Mouse (Mus musculus): ENCODE data around the gene Maip1. TPM values are rescaled to one million over a fixed set of nuclear protein-coding genes. Genes with fewer than 3 reads are reported as not detected.

Gene Maip1
- polyA plus RNA-seq (2016; fragmentation: Nextera tagmentation; extraction: Ambion mirVana) = 16.3 and 17.4 TPM in 2 replicates

- Histone ChIP-seq H3K9ac (peak within 1 kb of the TSS; percentile 95), H3K4me1 (replicated peaks) (peaks cover 19% of the 10 kb centered on the region), H3K4me2 (peak within 1 kb of the TSS; percentile 89), H3K27me3 (replicated peaks) (no peaks in the 10 kb centered on the region), H3K36me3 (peaks cover 6% of the 10 kb centered on the region), H3K9me3 (replicated peaks) (no peaks in the 10 kb centered on the region), H3K27ac (ENCODE audit: poor library complexity, severe bottlenecking) (peak within 1 kb of the TSS; percentile 87), H3K4me3 (peak within 1 kb of the TSS; percentile 94)
- WGBS = under 1% methylated on average over 72 of the region's 72 CpGs
- ATAC-seq (ENCODE audit: insufficient number of reproducible peaks, low FRiP score) = peak; percentile 90
These were observed at the start of gene Maip1, which contains the start of gene Tyw5 for GRCm38 (mm10) chr1:57406187-57407151. Gene Maip1, plus strand, starts transcription at chr1:57406328. Gene Tyw5, minus strand, starts transcription at chr1:57407101.

GRCm38 (mm10) chr1:57358546-57358945 is 47.6 kb upstream of the Maip1 start:
- Histone ChIP-seq H3K4me1 (replicated peaks) (no peaks in the 10 kb centered on the region), H3K9ac (no peak overlapping the region), H3K36me3 (no peaks in the 10 kb centered on the region), H3K4me2 (no peak overlapping the region), H3K4me3 (no peak overlapping the region), H3K27ac (ENCODE audit: poor library complexity, severe bottlenecking) (no peak overlapping the region), H3K9me3 (replicated peaks) (no peaks in the 10 kb centered on the region), H3K27me3 (replicated peaks) (no peaks in the 10 kb centered on the region)
- WGBS = 83% methylated on average over 5 of the region's 5 CpGs
- ATAC-seq (ENCODE audit: insufficient number of reproducible peaks, low FRiP score) = no peak

- no peaks in the 10 kb centered on the region for H3K36me3 ChIP-seq
- no peak overlapping the region for H3K4me3 ChIP-seq
- no peaks in the 10 kb centered on the region for H3K9me3 ChIP-seq (replicated peaks)
- H3K27ac ChIP-seq (ENCODE audit: poor library complexity, severe bottlenecking) = no peak overlapping the region
- no peak overlapping the region for H3K9ac ChIP-seq
- WGBS = 84% methylated on average over 3 of the region's 3 CpGs
- H3K27me3 ChIP-seq (replicated peaks) = no peaks in the 10 kb centered on the region
- H3K4me1 ChIP-seq (replicated peaks) = no peaks in the 10 kb centered on the region
- no peak overlapping the region for H3K4me2 ChIP-seq
- ATAC-seq (ENCODE audit: insufficient number of reproducible peaks, low FRiP score) = no peak
These were observed 38.7 kb upstream of the Maip1 start for GRCm38 (mm10) chr1:57367446-57367845.

- no peak for ATAC-seq (ENCODE audit: insufficient number of reproducible peaks, low FRiP score)
- Histone ChIP-seq H3K9me3 (replicated peaks) (no peaks in the 10 kb centered on the region), H3K4me3 (no peak overlapping the region), H3K36me3 (no peaks in the 10 kb centered on the region), H3K9ac (no peak overlapping the region), H3K27ac (ENCODE audit: poor library complexity, severe bottlenecking) (no peak overlapping the region), H3K4me1 (replicated peaks) (no peaks in the 10 kb centered on the region), H3K27me3 (replicated peaks) (no peaks in the 10 kb centered on the region), H3K4me2 (no peak overlapping the region)
- 75% methylated on average over 4 of the region's 4 CpGs for WGBS
These were observed 37.0 kb upstream of the Maip1 start for GRCm38 (mm10) chr1:57369111-57369510.

- WGBS = 66% methylated on average over 4 of the region's 4 CpGs
- no peak overlapping the region for H3K4me3 ChIP-seq
- no peaks in the 10 kb centered on the region for H3K36me3 ChIP-seq
- H3K27me3 ChIP-seq (replicated peaks) = no peaks in the 10 kb centered on the region
- H3K4me1 ChIP-seq (replicated peaks) = no peaks in the 10 kb centered on the region
- no peak overlapping the region for H3K9ac ChIP-seq
- no peak for ATAC-seq (ENCODE audit: insufficient number of reproducible peaks, low FRiP score)
- H3K9me3 ChIP-seq (replicated peaks) = no peaks in the 10 kb centered on the region
- H3K27ac ChIP-seq (ENCODE audit: poor library complexity, severe bottlenecking) = no peak overlapping the region
- H3K4me2 ChIP-seq = no peak overlapping the region
These were observed 35.7 kb upstream of the Maip1 start for GRCm38 (mm10) chr1:57370451-57370850.

GRCm38 (mm10) chr1:57375276-57375675 is 30.9 kb upstream of the Maip1 start:
- ATAC-seq (ENCODE audit: insufficient number of reproducible peaks, low FRiP score) = no peak
- Histone ChIP-seq H3K4me1 (replicated peaks) (peaks cover 9% of the 10 kb centered on the region), H3K27me3 (replicated peaks) (no peaks in the 10 kb centered on the region), H3K4me3 (no peak overlapping the region), H3K9me3 (replicated peaks) (no peaks in the 10 kb centered on the region), H3K4me2 (no peak overlapping the region), H3K36me3 (peaks cover 7% of the 10 kb centered on the region; the same call in 1 of the 2 replicates), H3K27ac (ENCODE audit: poor library complexity, severe bottlenecking) (no peak overlapping the region), H3K9ac (no peak overlapping the region)
- 88% methylated on average over 2 of the region's 2 CpGs for WGBS

GRCm38 (mm10) chr1:57376806-57377205 is 29.3 kb upstream of the Maip1 start:
- Histone ChIP-seq H3K9me3 (replicated peaks) (no peaks in the 10 kb centered on the region), H3K4me3 (peak overlapping the region; percentile 73), H3K9ac (peak overlapping the region; percentile 95; the same call in 1 of the 2 replicates), H3K27me3 (replicated peaks) (no peaks in the 10 kb centered on the region), H3K4me1 (replicated peaks) (peaks cover 9% of the 10 kb centered on the region), H3K4me2 (peak overlapping the region; percentile 93), H3K36me3 (peaks cover 7% of the 10 kb centered on the region; the same call in 1 of the 2 replicates), H3K27ac (ENCODE audit: poor library complexity, severe bottlenecking) (no peak overlapping the region)
- 64% methylated on average over 6 of the region's 6 CpGs for WGBS
- ATAC-seq (ENCODE audit: insufficient number of reproducible peaks, low FRiP score) = no peak

- Histone ChIP-seq H3K36me3 (peaks cover 7% of the 10 kb centered on the region; the same call in 1 of the 2 replicates), H3K4me2 (peak within 1 kb of the TSS; percentile 93), H3K9me3 (replicated peaks) (no peaks in the 10 kb centered on the region), H3K4me3 (peak within 1 kb of the TSS; percentile 73), H3K4me1 (replicated peaks) (peaks cover 9% of the 10 kb centered on the region), H3K9ac (peak within 1 kb of the TSS; percentile 95), H3K27ac (ENCODE audit: poor library complexity, severe bottlenecking) (peak within 1 kb of the TSS; percentile 73), H3K27me3 (replicated peaks) (no peaks in the 10 kb centered on the region)
- WGBS = under 1% methylated on average over 81 of the region's 81 CpGs
- ATAC-seq (ENCODE audit: insufficient number of reproducible peaks, low FRiP score) = peak; percentile 99
These were observed 28.5 kb upstream of the Maip1 start, which contains the start of gene 1700066M21Rik for GRCm38 (mm10) chr1:57377376-57378341. Gene 1700066M21Rik, plus strand, starts transcription at chr1:57377620.

GRCm38 (mm10) chr1:57386519-57386918 is 19.6 kb upstream of the Maip1 start:
- ATAC-seq (ENCODE audit: insufficient number of reproducible peaks, low FRiP score) = no peak
- no peaks in the 10 kb centered on the region for H3K27me3 ChIP-seq (replicated peaks)
- H3K4me2 ChIP-seq = no peak overlapping the region

GRCm38 (mm10) chr1:57387876-57388275 is 18.3 kb upstream of the Maip1 start:
- peaks cover 23% of the 10 kb centered on the region for H3K36me3 ChIP-seq
- ATAC-seq (ENCODE audit: insufficient number of reproducible peaks, low FRiP score) = no peak
- H3K4me2 ChIP-seq = no peak overlapping the region
- 82% methylated on average over 2 of the region's 2 CpGs for WGBS
- no peaks in the 10 kb centered on the region for H3K4me1 ChIP-seq (replicated peaks)
- H3K4me3 ChIP-seq = no peak overlapping the region
- no peak overlapping the region for H3K27ac ChIP-seq (ENCODE audit: poor library complexity, severe bottlenecking)
- H3K9ac ChIP-seq = no peak overlapping the region
- H3K27me3 ChIP-seq (replicated peaks) = no peaks in the 10 kb centered on the region
- no peaks in the 10 kb centered on the region for H3K9me3 ChIP-seq (replicated peaks)

More at GRCm38 (mm10) chr1:57386519-57386918, 19.6 kb upstream of the Maip1 start:
- H3K4me1 ChIP-seq (replicated peaks) = no peaks in the 10 kb centered on the region
- no peak overlapping the region for H3K4me3 ChIP-seq
- no peak overlapping the region for H3K27ac ChIP-seq (ENCODE audit: poor library complexity, severe bottlenecking)
- H3K36me3 ChIP-seq = peaks cover 17% of the 10 kb centered on the region
- H3K9me3 ChIP-seq (replicated peaks) = no peaks in the 10 kb centered on the region
- H3K9ac ChIP-seq = no peak overlapping the region

Measured in heart, embryonic 12.5 days (tissue).